Mouse (Mus musculus): ENCODE measurements around the gene Tinf2. TPM values are rescaled to one million over a fixed set of nuclear protein-coding genes. Genes with fewer than 3 reads are reported as not detected.

Tinf2 gene
- polyA plus RNA-seq (2015; fragmentation: Nextera tagmentation; extraction: Ambion mirVana) = 21.0 and 22.4 TPM in 2 replicates

DNA sequence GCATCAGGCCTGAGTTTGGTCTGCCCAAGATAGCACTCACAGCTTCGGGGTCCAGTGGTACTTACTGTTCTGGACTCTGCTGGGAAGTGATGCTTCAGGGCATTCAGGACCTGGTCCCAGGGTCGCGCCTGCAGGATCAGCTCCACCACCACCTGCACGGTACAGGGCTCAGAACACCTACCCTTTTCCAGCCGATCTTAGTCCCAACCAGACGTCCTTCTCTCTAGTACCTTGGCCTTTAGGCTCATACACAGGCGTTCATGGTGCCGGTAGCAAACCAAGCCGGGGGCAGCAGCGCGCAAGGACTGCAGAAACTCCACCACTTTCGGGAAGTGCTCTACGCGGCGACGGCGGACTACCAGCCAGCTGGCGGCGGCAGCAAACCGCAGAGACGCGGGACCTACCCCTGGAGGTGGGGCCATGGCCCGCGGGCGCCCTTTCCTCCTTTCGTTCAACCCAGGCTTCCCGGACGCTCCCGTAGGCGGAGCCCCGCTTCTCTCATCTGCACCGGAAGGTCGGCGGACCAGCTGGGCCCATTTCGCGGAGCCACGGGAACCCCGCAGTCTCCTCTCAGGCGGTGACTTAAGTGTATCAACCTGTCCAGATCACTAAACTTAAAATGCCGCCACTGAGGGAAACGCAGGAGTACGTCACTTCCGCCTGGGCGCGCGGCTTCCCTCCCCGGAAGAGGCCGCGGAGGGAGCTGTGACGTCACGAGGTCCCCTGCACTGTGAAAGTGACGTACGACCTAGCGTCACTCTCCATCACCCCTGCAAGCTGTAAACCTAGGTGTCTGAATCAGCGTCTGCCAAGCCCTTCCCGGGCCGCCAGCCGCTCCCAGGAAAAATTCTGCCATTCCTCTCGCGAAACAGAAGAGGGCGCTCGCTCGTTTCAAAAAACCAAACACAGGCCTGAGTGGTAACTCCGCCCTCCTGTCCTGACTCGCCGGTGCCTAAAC is at the start of gene Tinf2:
Gene Tinf2 (minus strand): TSS at position 661 of the 958 bp plus-strand sequence.
- no peaks in the 10 kb centered on the region for H3K9me3 ChIP-seq (replicated peaks)
- no peaks in the 10 kb centered on the region for H3K27me3 ChIP-seq
- under 1% methylated on average over 66 of the region's 66 CpGs for WGBS (ENCODE audit: insufficient replicate concordance)
- peaks cover 27% of the 10 kb centered on the region for H3K4me1 ChIP-seq (replicated peaks)
- peak within 1 kb of the TSS; percentile 80 for H3K4me3 ChIP-seq (replicated peaks)
- H3K9ac ChIP-seq = peak within 1 kb of the TSS; percentile 73
- peak; percentile 93 for ATAC-seq (ENCODE audit: insufficient read depth)
- H3K27ac ChIP-seq (replicated peaks) = peak within 1 kb of the TSS; percentile 94
- peaks cover 41% of the 10 kb centered on the region for H3K36me3 ChIP-seq (replicated peaks)
- H3K4me2 ChIP-seq = peak within 1 kb of the TSS; percentile 75

DNA sequence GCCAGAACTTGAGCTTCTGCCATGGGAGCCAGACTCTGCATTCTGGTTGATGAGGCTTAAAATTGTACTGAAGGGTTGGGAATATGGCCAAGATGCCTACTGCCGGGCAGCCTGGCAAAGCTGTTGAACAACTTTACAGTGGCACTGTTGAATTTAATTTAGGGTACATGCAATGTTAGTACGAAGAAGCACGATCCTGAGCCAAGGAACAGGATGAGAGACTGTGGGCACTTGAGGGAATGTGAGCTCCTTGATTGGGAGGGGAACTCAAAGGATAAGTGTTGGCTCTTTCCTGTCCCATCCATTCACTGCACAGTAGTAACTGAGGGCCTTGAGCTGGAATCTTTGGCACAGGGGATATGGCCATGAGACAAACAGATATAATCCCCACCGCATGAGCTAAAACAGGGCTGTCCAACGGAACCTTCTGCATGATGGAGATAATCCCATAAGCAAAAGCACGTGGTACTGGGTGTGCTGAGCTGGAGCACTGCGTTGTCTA is 49.0 kb upstream of the Tinf2 start:
- WGBS (ENCODE audit: insufficient replicate concordance) = 54% methylated on average over 7 of the region's 7 CpGs
- Histone ChIP-seq H3K4me2 (no peak overlapping the region), H3K4me3 (replicated peaks) (no peak overlapping the region), H3K4me1 (replicated peaks) (peaks cover 8% of the 10 kb centered on the region), H3K36me3 (replicated peaks) (no peaks in the 10 kb centered on the region), H3K9me3 (replicated peaks) (no peaks in the 10 kb centered on the region), H3K27me3 (peaks cover 7% of the 10 kb centered on the region; the same call in 1 of the 2 replicates), H3K9ac (no peak overlapping the region), H3K27ac (replicated peaks) (no peak overlapping the region)
- no peak for ATAC-seq (ENCODE audit: insufficient read depth)

DNA sequence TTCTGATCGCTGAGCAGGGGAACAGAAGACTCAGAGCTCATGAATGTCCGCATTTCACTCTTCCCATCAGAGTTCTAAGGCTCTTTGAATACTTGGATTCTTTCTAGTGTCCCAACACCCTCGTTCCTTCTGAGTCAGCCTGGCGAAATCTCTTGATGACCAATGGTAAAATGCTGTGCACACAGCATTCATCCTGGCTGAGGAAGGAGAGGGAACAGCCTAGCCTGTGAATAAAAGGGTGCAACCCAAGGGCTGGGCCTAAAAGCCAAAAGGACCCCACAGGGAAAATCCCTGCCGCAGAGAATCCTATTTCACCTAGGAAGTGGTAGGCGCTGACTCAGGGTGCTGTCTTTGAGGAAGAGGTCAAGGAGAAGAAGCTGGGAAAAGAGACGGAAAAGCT is 48.5 kb upstream of the Tinf2 start:
- 64% methylated on average over 7 of the region's 7 CpGs for WGBS (ENCODE audit: insufficient replicate concordance)
- Histone ChIP-seq H3K9ac (no peak overlapping the region), H3K27me3 (peaks cover 7% of the 10 kb centered on the region; the same call in 1 of the 2 replicates), H3K4me1 (replicated peaks) (peaks cover 13% of the 10 kb centered on the region), H3K36me3 (replicated peaks) (no peaks in the 10 kb centered on the region), H3K9me3 (replicated peaks) (no peaks in the 10 kb centered on the region), H3K27ac (replicated peaks) (no peak overlapping the region), H3K4me3 (replicated peaks) (no peak overlapping the region), H3K4me2 (no peak overlapping the region)
- ATAC-seq (ENCODE audit: insufficient read depth) = no peak

DNA sequence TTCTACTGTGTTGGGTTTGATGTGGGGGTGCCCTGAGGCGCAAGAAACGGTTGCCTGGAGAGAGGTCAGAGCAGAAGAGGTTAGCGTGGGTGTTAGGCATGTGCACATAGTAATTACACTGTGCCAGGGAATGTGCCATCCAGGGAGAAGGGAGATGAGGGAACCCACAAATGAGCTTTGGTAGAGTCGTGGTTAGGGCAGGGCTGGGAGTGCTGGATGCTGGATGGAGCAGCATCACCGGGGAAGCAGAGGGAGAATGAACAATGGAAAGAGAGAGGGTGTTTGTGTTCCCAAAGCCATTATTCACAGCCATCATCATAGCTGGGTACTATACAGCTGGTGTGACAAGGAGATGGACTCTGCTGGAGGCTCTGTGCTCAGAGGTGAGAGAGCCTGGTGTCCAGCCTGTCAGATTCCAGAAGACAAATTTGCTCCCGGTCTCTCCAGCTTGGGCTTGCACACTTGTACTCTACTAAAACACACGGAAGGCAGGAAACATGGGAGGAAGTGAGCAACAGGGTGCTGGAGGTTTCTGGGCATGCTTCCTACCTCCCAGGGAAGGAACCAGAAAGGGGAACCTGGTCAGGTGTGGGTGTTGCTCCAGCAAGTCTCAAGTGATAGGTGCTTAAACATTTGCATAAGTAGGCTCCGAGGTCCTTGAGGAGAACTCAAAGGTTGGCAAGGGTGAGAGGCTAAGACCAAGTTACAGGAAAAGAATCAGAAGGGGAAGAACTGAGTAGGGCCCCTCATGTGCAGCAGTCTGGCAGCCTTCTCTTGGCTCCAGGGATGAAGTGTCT is 46.5 kb upstream of the Tinf2 start:
- Histone ChIP-seq H3K27me3 (peaks cover 7% of the 10 kb centered on the region; the same call in 1 of the 2 replicates), H3K4me2 (no peak overlapping the region), H3K9me3 (replicated peaks) (no peaks in the 10 kb centered on the region), H3K4me1 (replicated peaks) (peaks cover 31% of the 10 kb centered on the region), H3K4me3 (replicated peaks) (no peak overlapping the region), H3K27ac (replicated peaks) (no peak overlapping the region), H3K36me3 (replicated peaks) (no peaks in the 10 kb centered on the region), H3K9ac (no peak overlapping the region)
- no peak for ATAC-seq (ENCODE audit: insufficient read depth)
- WGBS (ENCODE audit: insufficient replicate concordance) = 43% methylated on average over 8 of the region's 8 CpGs

DNA sequence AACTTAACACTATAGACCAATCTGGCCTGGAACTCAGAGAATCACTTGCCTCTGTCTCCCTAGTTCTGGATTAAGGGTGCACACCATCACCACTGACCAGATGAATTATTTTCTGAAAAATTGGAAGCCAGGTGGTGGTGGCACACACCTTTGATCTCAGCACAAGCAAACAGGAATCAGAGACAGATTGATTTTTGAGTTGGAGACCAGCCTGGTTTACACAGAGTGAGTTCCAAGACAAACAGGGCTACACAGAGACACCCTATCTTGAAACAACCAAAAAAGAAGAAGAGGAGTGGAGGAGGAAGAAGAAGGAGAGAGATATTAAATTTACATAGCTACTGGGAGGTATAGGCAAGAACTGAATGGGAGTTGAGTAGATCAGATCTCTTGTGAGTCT is 44.6 kb upstream of the Tinf2 start:
- Histone ChIP-seq H3K27ac (replicated peaks) (no peak overlapping the region), H3K36me3 (replicated peaks) (no peaks in the 10 kb centered on the region), H3K9me3 (replicated peaks) (no peaks in the 10 kb centered on the region), H3K4me1 (replicated peaks) (peaks cover 50% of the 10 kb centered on the region), H3K4me2 (no peak overlapping the region), H3K9ac (no peak overlapping the region), H3K27me3 (peaks cover 7% of the 10 kb centered on the region; the same call in 1 of the 2 replicates), H3K4me3 (replicated peaks) (no peak overlapping the region)
- no peak for ATAC-seq (ENCODE audit: insufficient read depth)

DNA sequence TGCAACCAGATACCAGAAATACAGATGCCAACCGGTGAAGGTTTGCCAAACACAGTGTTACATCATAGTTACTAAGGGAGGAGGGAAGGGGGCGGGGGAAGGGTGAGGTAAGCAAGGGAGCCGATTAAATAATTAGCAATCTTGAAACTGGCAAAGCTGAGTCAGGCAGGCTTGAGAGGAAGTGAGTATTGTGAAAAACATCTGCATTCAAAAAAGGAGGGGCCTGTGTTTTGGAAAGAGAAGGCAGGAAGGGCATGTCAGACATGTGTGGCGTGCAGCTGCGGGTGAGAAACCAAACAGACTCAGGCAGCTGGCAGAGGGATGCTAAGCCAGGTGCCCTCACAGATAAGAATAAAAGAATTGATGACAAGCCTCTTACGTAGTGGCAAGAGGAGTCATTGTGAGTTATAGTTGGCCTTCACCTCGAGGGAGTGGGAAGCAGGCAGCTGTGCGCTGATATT is 42.8 kb upstream of the Tinf2 start:
- Histone ChIP-seq H3K9me3 (replicated peaks) (no peaks in the 10 kb centered on the region), H3K36me3 (replicated peaks) (no peaks in the 10 kb centered on the region), H3K4me2 (peak overlapping the region; percentile 25), H3K4me3 (replicated peaks) (no peak overlapping the region), H3K27ac (replicated peaks) (0 out of 2 replicates have a peak overlapping the region, but pooled peaks have one; percentile 14), H3K4me1 (replicated peaks) (peaks cover 58% of the 10 kb centered on the region), H3K27me3 (no peaks in the 10 kb centered on the region; the same call in 1 of the 2 replicates), H3K9ac (no peak overlapping the region)
- WGBS (ENCODE audit: insufficient replicate concordance) = 21% methylated on average over 8 of the region's 8 CpGs
- ATAC-seq (ENCODE audit: insufficient read depth) = no peak

DNA sequence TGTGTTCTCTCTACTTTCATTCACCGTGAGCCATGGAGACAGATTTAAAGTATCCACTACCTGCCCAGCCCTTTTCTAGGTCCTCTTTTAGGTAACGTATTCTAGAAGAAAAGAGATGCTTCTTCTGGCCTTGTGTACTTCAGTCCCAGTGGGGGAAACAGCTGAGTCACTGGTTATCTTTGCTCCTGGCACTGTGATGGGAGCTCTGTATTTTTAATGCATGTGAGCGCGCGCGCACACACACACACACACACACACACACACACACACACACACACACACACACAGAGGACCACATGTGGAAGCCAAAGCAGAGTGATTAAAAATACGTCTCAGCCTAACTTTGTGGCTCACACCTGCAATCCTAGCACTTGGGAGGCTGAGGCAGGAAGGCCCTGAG is 41.8 kb upstream of the Tinf2 start:
- no peak for ATAC-seq (ENCODE audit: insufficient read depth)
- Histone ChIP-seq H3K27me3 (no peaks in the 10 kb centered on the region; the same call in 1 of the 2 replicates), H3K4me2 (no peak overlapping the region), H3K4me3 (replicated peaks) (no peak overlapping the region), H3K27ac (replicated peaks) (peak overlapping the region; percentile 87), H3K36me3 (replicated peaks) (peaks cover 10% of the 10 kb centered on the region; the same call in 1 of the 2 replicates), H3K4me1 (replicated peaks) (peaks cover 51% of the 10 kb centered on the region), H3K9ac (no peak overlapping the region), H3K9me3 (replicated peaks) (no peaks in the 10 kb centered on the region)
- WGBS (ENCODE audit: insufficient replicate concordance) = 52% methylated on average over 7 of the region's 7 CpGs

DNA sequence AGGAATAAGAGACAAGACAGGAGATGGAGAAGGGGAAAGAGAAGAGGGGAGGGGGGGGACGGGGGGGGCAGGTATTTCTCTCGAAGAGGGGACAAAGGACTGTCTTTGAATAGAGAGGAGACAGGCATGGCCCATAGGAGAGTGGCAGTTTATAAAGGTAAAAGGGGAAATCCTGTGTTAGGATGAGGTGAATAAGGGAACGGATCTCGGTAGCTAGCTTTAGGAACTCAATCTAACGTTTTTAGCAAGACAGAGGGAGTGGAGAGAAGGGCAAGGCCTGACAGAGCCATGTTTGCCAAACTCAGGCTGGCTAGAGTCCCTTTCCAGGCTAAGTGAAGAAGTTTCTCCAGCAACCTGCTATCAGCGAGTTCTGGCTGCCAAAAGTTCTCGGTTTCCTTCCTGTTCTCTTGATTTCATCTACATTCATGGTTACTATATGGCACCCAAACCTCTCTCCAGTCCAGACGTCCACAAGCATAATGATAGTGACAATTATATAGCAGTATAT is 40.9 kb upstream of the Tinf2 start:
- H3K4me2 ChIP-seq = peak overlapping the region; percentile 87
- H3K4me3 ChIP-seq (replicated peaks) = peak overlapping the region; percentile 85
- H3K9me3 ChIP-seq (replicated peaks) = no peaks in the 10 kb centered on the region
- peaks cover 14% of the 10 kb centered on the region; the same call in 1 of the 2 replicates for H3K36me3 ChIP-seq (replicated peaks)
- peak overlapping the region; percentile 74; the same call in 1 of the 2 replicates for H3K9ac ChIP-seq
- 18% methylated on average over 8 of the region's 8 CpGs for WGBS (ENCODE audit: insufficient replicate concordance)
- ATAC-seq (ENCODE audit: insufficient read depth) = no peak
- peaks cover 50% of the 10 kb centered on the region for H3K4me1 ChIP-seq (replicated peaks)
- H3K27ac ChIP-seq (replicated peaks) = peak overlapping the region; percentile 87
- no peaks in the 10 kb centered on the region; the same call in 1 of the 2 replicates for H3K27me3 ChIP-seq

DNA sequence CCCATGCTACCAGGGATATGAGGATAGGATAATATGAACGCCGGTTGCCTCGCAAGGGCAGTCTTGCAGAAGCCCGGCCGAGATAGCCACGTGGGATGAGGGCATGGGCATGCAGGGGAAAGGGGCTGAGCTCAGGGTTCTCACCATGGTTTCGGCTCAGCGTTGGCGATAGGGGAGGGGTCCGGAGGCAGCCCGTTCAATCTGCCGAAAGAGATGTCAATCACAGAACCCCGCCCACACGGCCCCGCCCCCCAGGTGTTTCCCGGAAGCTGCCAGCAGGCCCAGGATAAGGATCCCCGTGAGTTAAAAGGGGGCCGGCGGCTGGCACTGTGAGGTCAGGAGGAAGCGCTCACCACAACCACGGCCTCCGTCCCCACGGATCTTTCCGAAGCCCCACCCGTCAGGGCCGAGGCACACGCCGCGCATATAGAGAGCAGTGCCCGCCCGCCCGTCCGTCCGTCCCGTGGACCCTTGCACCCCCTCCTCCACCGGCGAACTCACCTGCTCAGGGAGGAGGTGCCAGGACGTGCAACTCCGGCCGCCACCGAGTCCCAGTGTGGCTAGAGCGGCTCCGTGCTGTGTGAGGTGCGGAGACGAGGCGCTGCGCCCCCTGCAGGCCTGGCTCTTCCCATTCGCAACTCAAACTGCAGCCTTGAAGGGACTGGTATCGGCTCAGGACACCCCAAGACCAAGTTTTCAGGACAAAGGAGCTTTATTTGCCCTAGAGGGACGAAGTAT is 40.2 kb upstream of the Tinf2 start, which contains the start of gene Rabggta:
Gene Rabggta (minus strand): TSS at position 564 of the 738 bp plus-strand sequence.
- H3K4me3 ChIP-seq (replicated peaks) = peak within 1 kb of the TSS; percentile 85
- peak within 1 kb of the TSS; percentile 87 for H3K4me2 ChIP-seq
- WGBS (ENCODE audit: insufficient replicate concordance) = under 1% methylated on average over 50 of the region's 50 CpGs
- no peaks in the 10 kb centered on the region for H3K9me3 ChIP-seq (replicated peaks)
- peaks cover 14% of the 10 kb centered on the region; the same call in 1 of the 2 replicates for H3K36me3 ChIP-seq (replicated peaks)
- peaks cover 50% of the 10 kb centered on the region for H3K4me1 ChIP-seq (replicated peaks)
- ATAC-seq (ENCODE audit: insufficient read depth) = peak; percentile 89
- peak within 1 kb of the TSS; percentile 87 for H3K27ac ChIP-seq (replicated peaks)
- H3K9ac ChIP-seq = peak within 1 kb of the TSS; percentile 74
- no peaks in the 10 kb centered on the region for H3K27me3 ChIP-seq

DNA sequence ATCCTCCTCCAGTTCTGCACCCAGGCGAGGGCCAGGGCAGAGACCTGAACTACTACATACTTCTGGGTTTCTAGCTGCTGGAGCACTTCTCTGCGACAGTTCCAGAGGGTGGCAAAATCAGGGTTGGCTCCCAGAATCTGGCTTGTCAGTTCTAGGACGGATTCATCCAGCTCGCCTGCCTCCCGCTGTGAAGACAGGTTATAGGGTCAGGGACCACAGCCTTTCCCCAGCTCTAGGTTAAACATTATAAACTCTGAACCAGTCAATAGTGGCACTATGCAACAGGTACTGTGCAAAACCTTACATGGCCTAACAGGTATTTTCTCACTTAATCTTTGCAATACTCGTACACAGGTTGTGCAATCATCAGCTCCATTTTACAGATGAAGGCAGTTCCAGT is 39.5 kb upstream of the Tinf2 start:
- no peak for ATAC-seq (ENCODE audit: insufficient read depth)
- Histone ChIP-seq H3K4me3 (replicated peaks) (peak overlapping the region; percentile 85), H3K27ac (replicated peaks) (peak overlapping the region; percentile 87), H3K4me2 (peak overlapping the region; percentile 87), H3K9me3 (replicated peaks) (no peaks in the 10 kb centered on the region), H3K27me3 (no peaks in the 10 kb centered on the region), H3K9ac (peak overlapping the region; percentile 74; the same call in 1 of the 2 replicates), H3K36me3 (replicated peaks) (peaks cover 14% of the 10 kb centered on the region; the same call in 1 of the 2 replicates), H3K4me1 (replicated peaks) (peaks cover 50% of the 10 kb centered on the region)
- 70% methylated on average over 6 of the region's 6 CpGs for WGBS (ENCODE audit: insufficient replicate concordance)
